Mouse (Mus musculus): ENCODE measurements around the gene Klhl35.
A peak's percentile ranks its signal among the peaks of the same experiment; 100 is the strongest.
"Not testable (repeated sequence)": the region's sequence is repeated elsewhere in the genome, so short reads cannot be mapped to it uniquely, and the experiment has no call there.

The Klhl35 gene

DNA sequence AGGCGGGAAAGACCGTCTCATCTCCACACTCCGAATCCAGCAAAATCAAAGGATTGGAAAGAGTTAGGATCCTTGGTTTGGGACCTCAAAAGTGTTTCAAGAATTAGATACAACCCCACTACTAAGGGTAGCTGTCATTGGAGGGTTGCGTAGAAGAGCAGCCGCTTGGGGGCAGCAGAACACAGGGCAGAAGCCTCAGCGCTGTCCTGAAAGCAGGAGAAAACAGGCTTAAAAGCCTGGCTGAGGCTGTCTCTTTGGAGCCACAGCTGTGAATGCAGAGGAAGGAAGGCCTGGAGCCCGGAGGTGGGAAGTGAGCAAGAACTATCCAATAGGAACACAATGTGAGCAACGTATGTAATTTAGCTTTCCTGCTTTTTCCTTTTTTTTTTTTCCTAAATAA lies 34.4 kb downstream of the Klhl35 start:
- DNase-seq (ENCODE audit: low read depth), result peak; percentile 83

DNA sequence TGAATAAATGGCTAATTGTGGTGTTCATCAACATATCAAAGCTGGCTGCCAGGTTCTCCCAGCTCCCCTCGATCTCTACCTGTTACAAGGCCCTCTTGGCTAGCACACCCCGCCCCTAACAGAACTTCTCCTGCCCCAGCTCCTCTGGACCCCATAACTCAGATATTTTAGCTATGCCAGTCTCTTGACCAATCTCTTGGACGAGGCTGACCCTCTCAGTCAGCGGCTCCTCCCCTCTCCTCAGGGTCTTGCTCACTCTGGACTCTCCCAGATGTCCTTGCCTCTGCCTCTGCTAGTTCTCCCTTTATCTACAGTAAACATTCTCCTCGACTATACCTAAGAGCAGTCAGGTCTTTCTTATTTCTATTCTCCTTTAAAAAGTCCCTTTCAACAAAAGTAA lies 34.9 kb downstream of the Klhl35 start:
- DNase-seq (ENCODE audit: low read depth), result no peak

DNA sequence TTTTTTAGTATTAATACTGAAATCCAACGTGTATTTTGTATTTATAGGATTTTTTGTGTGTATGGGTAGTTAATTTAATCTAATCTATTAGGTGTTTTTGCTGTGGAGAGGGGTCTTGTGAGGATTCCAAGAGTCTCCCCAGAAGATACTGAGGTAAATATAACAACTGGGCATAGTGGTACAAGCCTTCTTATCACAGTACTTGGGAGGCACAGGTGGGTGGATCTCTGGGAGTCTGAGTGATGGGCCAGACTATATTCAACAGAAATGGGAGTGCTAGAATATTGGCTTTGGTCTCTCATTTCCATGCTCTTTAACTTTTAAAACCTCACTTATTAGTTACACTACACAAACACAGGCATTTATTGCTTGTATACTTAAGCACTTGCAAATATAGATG lies 35.3 kb downstream of the Klhl35 start:
- DNase-seq (ENCODE audit: low read depth), result no peak

DNA sequence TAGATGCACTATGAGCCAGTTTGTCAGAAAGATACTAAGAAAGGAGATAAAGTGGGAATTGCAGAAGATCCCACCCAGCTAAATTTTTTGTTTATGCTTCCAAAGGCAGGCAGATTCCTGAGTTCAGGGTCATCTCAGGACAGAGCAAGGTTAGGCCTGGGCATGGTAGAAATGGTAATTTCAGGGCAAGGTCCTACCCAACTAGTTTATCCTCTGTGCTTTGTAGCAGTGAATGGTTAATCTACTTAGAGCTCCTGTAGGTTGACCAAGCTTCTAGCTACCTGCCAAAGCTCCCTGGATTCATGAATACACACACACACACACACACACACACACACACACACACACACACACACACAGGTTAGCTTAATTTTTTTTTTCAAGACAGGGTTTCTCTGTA lies 38.8 kb downstream of the Klhl35 start:
- no peak for DNase-seq (ENCODE audit: low read depth)

DNA sequence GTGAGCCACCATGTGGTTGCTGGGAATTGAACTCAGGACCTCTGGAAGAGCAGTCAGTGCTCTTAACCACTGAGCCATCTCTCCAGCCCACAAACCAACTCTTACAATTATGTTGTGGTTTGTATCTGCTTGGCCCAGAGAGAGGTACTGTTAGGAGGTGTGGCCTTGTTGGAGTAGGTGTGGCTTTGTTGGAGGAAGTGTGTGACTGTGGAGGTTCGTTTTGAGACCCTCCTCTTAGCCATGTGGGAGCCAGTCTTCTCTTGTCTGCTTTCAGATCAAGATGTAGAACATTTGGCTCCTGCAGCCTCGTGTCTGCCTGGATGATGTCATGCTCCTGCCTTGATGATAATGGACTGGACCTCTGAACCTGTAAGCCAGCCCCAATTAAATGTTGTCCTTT lies 42.4 kb downstream of the Klhl35 start:
- not testable (repeated sequence) for DNase-seq (ENCODE audit: low read depth)

DNA sequence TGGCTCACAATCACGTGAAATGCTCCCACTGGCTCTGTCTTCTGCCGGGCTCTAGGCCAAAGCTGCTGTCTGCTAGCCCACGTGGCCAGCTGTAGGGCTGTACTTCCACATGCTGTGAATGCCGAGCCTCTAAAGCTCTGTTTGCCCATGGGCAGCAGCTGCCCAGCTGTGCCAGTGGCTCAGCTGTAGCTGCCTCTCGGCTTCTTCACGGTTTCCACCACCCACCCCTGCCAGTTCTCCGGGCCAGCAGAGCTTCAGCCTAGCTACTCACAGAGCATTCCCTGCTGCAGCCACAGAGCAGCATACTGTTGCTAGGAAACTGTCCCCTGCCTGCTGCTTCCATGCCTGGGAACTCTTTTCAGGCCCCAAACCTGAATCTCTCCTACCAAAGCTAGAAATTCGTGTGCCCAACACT lies 44.3 kb downstream of the Klhl35 start:
- DNase-seq (ENCODE audit: low read depth), result no peak

DNA sequence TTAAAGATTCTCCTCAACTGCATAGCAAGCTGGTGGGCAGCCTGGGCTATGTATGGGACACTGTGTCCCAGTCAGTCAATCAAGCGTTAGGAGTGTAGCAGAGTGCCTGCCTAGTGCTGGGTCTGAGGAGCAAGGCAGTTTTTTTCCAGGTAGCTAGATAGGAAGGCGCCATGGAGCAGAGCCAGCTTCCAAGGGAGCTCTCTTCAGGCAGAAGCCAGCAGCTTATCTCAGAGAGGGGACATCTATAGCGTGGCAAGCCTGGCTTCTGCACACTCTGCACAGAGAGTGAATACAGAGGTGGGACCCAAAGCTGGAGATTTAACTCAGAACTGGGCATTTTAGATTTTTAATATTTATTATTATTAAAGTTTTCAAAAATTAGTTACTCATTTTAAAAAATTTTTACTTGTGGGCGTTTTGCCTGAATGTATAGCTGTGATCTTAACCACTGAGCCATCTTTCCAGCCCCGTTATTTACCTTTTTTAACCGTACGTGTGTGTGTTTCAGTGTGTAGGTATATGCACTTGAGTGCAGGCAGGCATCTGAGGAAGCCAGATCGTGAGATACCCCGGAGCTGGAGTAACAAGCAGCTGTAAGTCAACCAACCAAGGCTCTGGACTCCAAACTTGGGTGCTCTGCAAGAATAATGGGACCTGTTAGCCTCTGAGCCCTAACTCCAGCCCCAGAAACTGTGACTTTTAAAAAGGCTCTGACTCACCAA lies 50.4 kb downstream of the Klhl35 start:
- DNase-seq (ENCODE audit: low read depth), result no peak

DNA sequence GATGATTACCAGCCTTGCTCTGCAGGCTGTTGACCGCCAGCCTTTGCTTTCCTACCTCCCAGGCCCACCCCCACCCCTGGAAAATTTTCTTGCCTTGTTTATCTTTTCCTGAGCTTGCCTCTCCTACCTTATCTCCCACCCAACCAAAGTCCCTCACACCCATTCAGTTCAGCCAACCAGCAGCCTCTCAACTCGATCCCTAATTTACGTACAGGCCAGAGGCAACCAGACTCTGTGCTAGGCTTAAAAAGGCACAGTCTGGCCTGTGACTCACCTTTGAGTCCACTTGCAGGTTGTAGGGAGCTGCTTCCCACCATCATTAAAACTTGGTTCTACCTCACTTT lies 51.0 kb downstream of the Klhl35 start:
- DNase-seq (ENCODE audit: low read depth), result no peak

DNA sequence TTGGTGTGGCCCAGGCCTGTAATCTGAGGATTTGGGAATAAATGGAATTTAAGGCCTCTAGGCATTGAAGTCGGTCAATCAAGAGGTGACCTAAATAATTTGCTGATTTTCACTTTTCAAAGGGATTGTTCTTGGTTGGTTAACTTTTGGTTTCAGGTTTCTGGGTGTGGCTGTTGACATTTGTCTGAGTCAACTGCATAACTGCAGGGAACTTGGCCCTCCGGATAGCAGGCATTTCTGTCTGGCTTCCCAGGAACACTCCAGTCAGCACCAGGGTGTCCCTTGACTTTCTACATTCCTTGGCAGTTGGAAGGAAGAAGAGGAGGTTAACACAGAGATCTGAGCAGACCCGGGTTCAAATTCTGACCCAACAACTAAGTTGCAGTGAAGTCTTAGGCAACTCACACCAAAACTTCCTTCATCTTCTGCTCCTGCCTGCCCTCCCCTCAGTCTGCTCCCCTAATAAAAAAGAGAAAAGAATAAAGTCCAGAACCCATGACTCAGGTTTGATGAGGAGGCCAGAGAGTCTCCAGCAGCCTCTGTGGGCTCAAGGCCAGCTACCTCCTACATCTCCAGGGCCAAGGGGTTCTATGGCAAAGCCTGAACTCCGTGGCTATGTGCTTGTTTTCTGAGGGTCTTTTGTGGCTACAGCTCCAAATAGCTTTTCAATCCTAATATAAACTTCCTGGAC lies 53.3 kb downstream of the Klhl35 start:
- no peak for DNase-seq (ENCODE audit: low read depth)

DNA sequence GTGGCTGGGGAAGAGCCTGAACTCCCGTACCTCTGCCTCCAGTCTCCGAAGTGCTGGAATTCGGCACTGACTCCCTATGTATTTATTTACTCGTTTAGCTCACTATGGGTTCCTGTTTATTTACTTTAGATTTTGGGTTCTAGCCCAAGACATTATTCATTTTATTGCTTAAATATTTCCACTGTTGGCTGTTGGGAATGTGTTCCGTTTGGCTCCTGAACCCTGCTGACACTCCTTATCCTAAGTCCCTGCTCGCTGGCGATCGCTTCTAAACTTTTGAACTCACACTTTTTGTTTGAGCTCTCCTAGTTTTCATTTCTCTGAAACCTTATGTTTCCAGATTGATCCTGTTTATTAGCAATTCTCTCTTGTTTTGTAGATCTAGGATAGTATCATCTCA lies 57.3 kb downstream of the Klhl35 start:
- no peak for DNase-seq (ENCODE audit: low read depth)

All from induced T-regulatory cell, adult 2 months (primary cell).